Mouse (Mus musculus) embryonic facial prominence, embryonic 12.5 days (tissue): Measurements from ENCODE around the gene Esyt2. TPM values are rescaled to one million over a fixed set of nuclear protein-coding genes. Genes with fewer than 3 reads are reported as not detected.
A peak's percentile ranks its signal among the peaks of the same experiment; 100 is the strongest.

ENCODE experiments used
- ATAC-seq: fragments of 200-750 bp; cut with Nextera tagmentation; 2 replicates; pipeline ENCODE4 v1.8.0; 2017; ENCODE audit not compliant: insufficient number of reproducible peaks, insufficient read depth, low FRiP score, low TSS enrichment
- H3K27ac ChIP-seq: fragments of 300-500 bp; sonication (generic); 2 replicates; pipeline ENCODE4 v1.5.1; 2016; ENCODE audit warnings: mild to moderate bottlenecking
- H3K27me3 ChIP-seq: fragments of 300-500 bp; sonication (generic); 2 replicates; pipeline ENCODE4 v1.6.1; 2016; ENCODE audit warnings: mild to moderate bottlenecking, moderate library complexity
- H3K36me3 ChIP-seq: fragments of 300-500 bp; sonication (generic); 2 replicates; pipeline ENCODE4 v1.6.1; 2016; ENCODE audit warnings: mild to moderate bottlenecking
- H3K4me1 ChIP-seq: fragments of 300-500 bp; sonication (generic); 2 replicates; pipeline ENCODE4 v1.6.1; 2016
- H3K4me2 ChIP-seq: fragments of 300-500 bp; sonication (generic); replicated peaks from 2 replicates; pipeline ENCODE4 v1.6.1; 2016; ENCODE audit warnings: mild to moderate bottlenecking, moderate library complexity
- H3K4me3 ChIP-seq: fragments of 300-500 bp; sonication (generic); 2 replicates; pipeline ENCODE4 v1.5.1; 2016; ENCODE audit warnings: mild to moderate bottlenecking
- H3K9ac ChIP-seq: fragments of 300-500 bp; sonication (generic); 2 replicates; pipeline ENCODE4 v1.6.1; 2016; ENCODE audit warnings: mild to moderate bottlenecking, moderate library complexity
- H3K9me3 ChIP-seq: fragments of 300-500 bp; sonication (generic); 2 replicates; pipeline ENCODE4 v1.6.1; 2016; ENCODE audit warnings: mild to moderate bottlenecking, moderate library complexity
- WGBS: fragments of 180-500 bp; shearing (Covaris S2); methylation state at CpG from one replicate; pipeline ENCODE4 v1.1.7; 2016; 5-methylcytosine and 5-hydroxymethylcytosine counted together
- polyA plus RNA-seq: library from polyadenylated mRNA; unstranded; fragments of >200 nt; fragmentation: Nextera tagmentation; extraction: Ambion mirVana; gene quantifications from 2 replicates; pipeline ENCODE4 v1.2.1, GENCODE M21; 2016

The Esyt2 gene
- polyA plus RNA-seq, 1 experiment from 2014 or later = 22.3 TPM

DNA sequence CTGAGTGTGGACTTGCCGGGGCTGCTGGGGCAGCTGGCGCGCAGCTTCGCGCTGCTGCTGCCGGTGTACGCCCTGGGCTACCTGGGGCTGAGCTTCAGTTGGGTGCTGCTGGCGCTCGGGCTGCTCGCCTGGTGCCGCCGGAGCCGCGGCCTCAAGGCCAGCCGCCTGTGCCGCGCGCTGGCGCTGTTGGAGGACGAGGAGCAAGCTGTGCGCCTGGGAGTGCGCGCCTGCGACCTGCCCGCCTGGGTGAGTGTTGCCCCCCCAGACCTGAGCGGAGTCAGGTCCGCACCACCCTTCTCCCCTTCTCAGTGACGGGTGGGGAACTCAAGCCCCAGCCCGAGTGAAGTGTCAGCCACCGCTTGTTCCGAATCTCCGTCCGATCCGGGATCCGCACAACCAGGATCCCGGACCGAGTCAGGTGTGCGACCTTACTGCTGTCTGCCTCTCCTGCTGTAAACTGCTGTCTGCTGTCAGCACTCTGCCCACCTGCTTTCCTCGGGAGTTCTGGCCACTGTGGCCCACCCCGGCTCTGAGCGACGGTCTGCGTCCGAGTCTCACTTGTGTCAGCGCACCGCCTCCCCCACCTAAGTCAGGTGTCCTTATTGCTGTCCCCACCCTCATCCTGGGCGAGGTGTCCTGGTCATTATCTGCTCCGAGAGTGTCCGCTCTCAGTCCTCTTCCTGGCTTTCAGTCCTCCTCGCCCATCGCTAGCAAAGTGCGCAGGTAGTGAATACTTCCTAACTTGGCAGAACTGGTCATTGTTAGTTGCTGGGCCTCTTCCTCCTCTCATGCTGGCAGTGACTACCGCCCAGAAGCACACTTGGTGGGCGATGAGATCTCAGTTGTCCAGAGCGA is 658 bp downstream of the Esyt2 start:
- no peak for ATAC-seq

GRCm38 (mm10) chr12:116282856-116283255 is 1.9 kb downstream of the Esyt2 start:
- no peak overlapping the region for H3K4me2 ChIP-seq
- 93% methylated on average over 2 of the region's 2 CpGs for WGBS
- H3K9me3 ChIP-seq = no peaks in the 10 kb centered on the region
- no peak overlapping the region for H3K4me3 ChIP-seq
- no peak for ATAC-seq
- H3K36me3 ChIP-seq = no peaks in the 10 kb centered on the region
- no peaks in the 10 kb centered on the region; the same call in 1 of the 2 replicates for H3K4me1 ChIP-seq
- H3K27ac ChIP-seq = no peak overlapping the region
- no peaks in the 10 kb centered on the region for H3K27me3 ChIP-seq
- H3K9ac ChIP-seq = no peak overlapping the region

More for the DNA sequence above, 658 bp downstream of the Esyt2 start:
- Histone ChIP-seq H3K36me3 (no peaks in the 10 kb centered on the region), H3K27me3 (no peaks in the 10 kb centered on the region), H3K4me2 (peak overlapping the region; percentile 98), H3K27ac (peak overlapping the region; percentile 93), H3K4me1 (no peaks in the 10 kb centered on the region; the same call in 1 of the 2 replicates), H3K4me3 (peak overlapping the region; percentile 91), H3K9ac (peak overlapping the region; percentile 95), H3K9me3 (no peaks in the 10 kb centered on the region)
- under 1% methylated on average over 55 of the region's 55 CpGs for WGBS

GRCm38 (mm10) chr12:116283511-116283910 is 2.5 kb downstream of the Esyt2 start:
- Histone ChIP-seq H3K9me3 (no peaks in the 10 kb centered on the region), H3K4me3 (no peak overlapping the region), H3K36me3 (no peaks in the 10 kb centered on the region), H3K4me2 (no peak overlapping the region), H3K27ac (no peak overlapping the region), H3K27me3 (no peaks in the 10 kb centered on the region), H3K4me1 (no peaks in the 10 kb centered on the region; the same call in 1 of the 2 replicates), H3K9ac (no peak overlapping the region)
- WGBS = 85% methylated on average over 2 of the region's 2 CpGs
- ATAC-seq = no peak

GRCm38 (mm10) chr12:116293185-116293584 is 12.2 kb downstream of the Esyt2 start:
- no peak overlapping the region for H3K9ac ChIP-seq
- no peak overlapping the region for H3K4me3 ChIP-seq
- H3K9me3 ChIP-seq = no peaks in the 10 kb centered on the region
- H3K4me1 ChIP-seq = no peaks in the 10 kb centered on the region
- no peaks in the 10 kb centered on the region for H3K36me3 ChIP-seq
- H3K27me3 ChIP-seq = no peaks in the 10 kb centered on the region
- ATAC-seq = no peak
- no peak overlapping the region for H3K4me2 ChIP-seq
- H3K27ac ChIP-seq = no peak overlapping the region
- 78% methylated on average over 2 of the region's 2 CpGs for WGBS

GRCm38 (mm10) chr12:116293599-116294292 is 12.8 kb downstream of the Esyt2 start:
- Histone ChIP-seq H3K27me3 (no peaks in the 10 kb centered on the region), H3K4me1 (no peaks in the 10 kb centered on the region), H3K9ac (no peak overlapping the region), H3K4me2 (no peak overlapping the region), H3K4me3 (no peak overlapping the region), H3K27ac (no peak overlapping the region), H3K36me3 (no peaks in the 10 kb centered on the region), H3K9me3 (no peaks in the 10 kb centered on the region)
- WGBS = 82% methylated on average over 4 of the region's 4 CpGs
- no peak for ATAC-seq

- no peaks in the 10 kb centered on the region for H3K9me3 ChIP-seq
- WGBS = 92% methylated on average over 2 of the region's 2 CpGs
- no peak overlapping the region for H3K27ac ChIP-seq
- no peak overlapping the region for H3K9ac ChIP-seq
- H3K4me2 ChIP-seq = no peak overlapping the region
- no peaks in the 10 kb centered on the region for H3K36me3 ChIP-seq
- no peaks in the 10 kb centered on the region for H3K27me3 ChIP-seq
- no peaks in the 10 kb centered on the region for H3K4me1 ChIP-seq
- no peak for ATAC-seq
- H3K4me3 ChIP-seq = no peak overlapping the region
Measured at GRCm38 (mm10) chr12:116299906-116300305, 18.9 kb downstream of the Esyt2 start.

- Histone ChIP-seq H3K9me3 (no peaks in the 10 kb centered on the region), H3K4me2 (no peak overlapping the region), H3K9ac (no peak overlapping the region), H3K4me1 (no peaks in the 10 kb centered on the region), H3K27ac (no peak overlapping the region), H3K36me3 (no peaks in the 10 kb centered on the region), H3K27me3 (no peaks in the 10 kb centered on the region), H3K4me3 (no peak overlapping the region)
- ATAC-seq = no peak
Measured at GRCm38 (mm10) chr12:116302181-116302580, 21.2 kb downstream of the Esyt2 start.

DNA sequence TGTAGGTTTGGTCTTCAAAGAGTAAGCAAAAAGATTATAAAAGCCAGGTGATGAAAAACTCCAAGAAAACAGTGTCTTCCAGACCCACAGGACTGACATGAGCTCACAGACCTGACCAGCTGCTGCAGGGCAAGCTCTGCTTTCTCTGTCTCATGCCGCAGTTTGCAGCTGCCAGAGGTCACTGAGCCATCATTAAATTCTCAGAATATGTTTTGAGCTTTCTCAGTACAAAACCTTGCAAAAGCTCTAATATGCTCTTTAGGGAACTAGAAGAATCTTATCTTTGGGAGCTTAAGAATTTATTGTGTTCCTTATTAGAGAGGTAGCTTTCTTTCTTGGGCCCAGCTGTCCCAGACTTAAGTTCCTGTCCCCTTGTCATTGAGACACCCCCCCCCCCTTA is 25.0 kb downstream of the Esyt2 start:
- H3K27me3 ChIP-seq = no peaks in the 10 kb centered on the region
- no peak for ATAC-seq
- no peaks in the 10 kb centered on the region for H3K36me3 ChIP-seq
- no peak overlapping the region for H3K4me2 ChIP-seq
- no peaks in the 10 kb centered on the region for H3K4me1 ChIP-seq
- WGBS = 44% methylated on average over 1 of the region's 1 CpGs
- H3K9ac ChIP-seq = no peak overlapping the region
- H3K4me3 ChIP-seq = no peak overlapping the region
- no peak overlapping the region for H3K27ac ChIP-seq
- H3K9me3 ChIP-seq = no peaks in the 10 kb centered on the region

DNA sequence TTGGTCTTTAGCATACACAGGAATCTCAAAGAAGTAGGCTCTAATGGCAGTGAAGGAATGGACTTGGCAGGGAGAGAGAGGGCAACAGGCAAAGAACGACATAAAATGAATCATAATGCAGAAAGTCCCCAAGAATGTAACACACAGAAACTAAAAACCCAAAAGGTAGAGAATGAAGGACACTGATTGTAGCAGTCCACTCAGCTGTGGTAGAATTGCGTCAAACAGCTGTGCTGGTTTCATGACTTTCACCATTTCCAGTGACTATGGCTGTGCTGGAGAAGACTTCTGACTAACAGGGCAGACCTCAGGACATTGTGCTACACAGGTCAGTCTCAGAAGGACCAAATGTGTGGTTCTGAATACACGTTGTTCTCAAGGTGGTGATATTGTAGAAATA is 26.9 kb downstream of the Esyt2 start:
- WGBS = 89% methylated on average over 3 of the region's 3 CpGs
- no peak for ATAC-seq

GRCm38 (mm10) chr12:116308612-116309011 is 27.6 kb downstream of the Esyt2 start:
- Histone ChIP-seq H3K4me2 (no peak overlapping the region), H3K4me1 (no peaks in the 10 kb centered on the region), H3K9me3 (no peaks in the 10 kb centered on the region), H3K27ac (no peak overlapping the region), H3K9ac (no peak overlapping the region), H3K4me3 (no peak overlapping the region), H3K27me3 (no peaks in the 10 kb centered on the region), H3K36me3 (no peaks in the 10 kb centered on the region)
- no peak for ATAC-seq
- WGBS = 73% methylated on average over 2 of the region's 2 CpGs

More for the DNA sequence above, 26.9 kb downstream of the Esyt2 start:
- Histone ChIP-seq H3K4me1 (no peaks in the 10 kb centered on the region), H3K9ac (no peak overlapping the region), H3K4me3 (no peak overlapping the region), H3K27ac (no peak overlapping the region), H3K9me3 (no peaks in the 10 kb centered on the region), H3K36me3 (no peaks in the 10 kb centered on the region), H3K4me2 (no peak overlapping the region), H3K27me3 (no peaks in the 10 kb centered on the region)

DNA sequence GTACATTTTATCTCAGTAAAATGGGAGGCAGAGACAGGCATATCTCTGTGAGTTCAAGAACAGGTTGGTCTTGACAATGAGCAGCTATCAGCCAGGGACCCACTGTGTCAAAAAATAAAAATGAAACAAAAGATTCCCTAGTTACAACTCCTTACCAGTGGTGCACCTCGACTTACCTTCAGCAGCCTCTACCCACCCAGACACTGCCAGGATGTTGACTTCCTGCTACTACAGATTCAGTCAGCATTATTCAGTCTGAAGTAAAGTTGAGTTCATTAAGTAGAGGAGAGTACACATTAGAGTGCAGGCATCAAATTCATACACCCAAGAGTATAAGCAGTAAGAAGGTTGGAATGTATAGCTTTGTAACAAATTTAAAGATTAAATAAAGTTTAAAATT is 32.8 kb downstream of the Esyt2 start:
- H3K4me3 ChIP-seq = no peak overlapping the region
- H3K27me3 ChIP-seq = no peaks in the 10 kb centered on the region
- H3K27ac ChIP-seq = no peak overlapping the region
- H3K9me3 ChIP-seq = no peaks in the 10 kb centered on the region
- no peaks in the 10 kb centered on the region for H3K4me1 ChIP-seq
- no peak overlapping the region for H3K9ac ChIP-seq
- H3K36me3 ChIP-seq = no peaks in the 10 kb centered on the region
- H3K4me2 ChIP-seq = no peak overlapping the region
- WGBS = 86% methylated on average over 1 of the region's 1 CpGs
- ATAC-seq = no peak

DNA sequence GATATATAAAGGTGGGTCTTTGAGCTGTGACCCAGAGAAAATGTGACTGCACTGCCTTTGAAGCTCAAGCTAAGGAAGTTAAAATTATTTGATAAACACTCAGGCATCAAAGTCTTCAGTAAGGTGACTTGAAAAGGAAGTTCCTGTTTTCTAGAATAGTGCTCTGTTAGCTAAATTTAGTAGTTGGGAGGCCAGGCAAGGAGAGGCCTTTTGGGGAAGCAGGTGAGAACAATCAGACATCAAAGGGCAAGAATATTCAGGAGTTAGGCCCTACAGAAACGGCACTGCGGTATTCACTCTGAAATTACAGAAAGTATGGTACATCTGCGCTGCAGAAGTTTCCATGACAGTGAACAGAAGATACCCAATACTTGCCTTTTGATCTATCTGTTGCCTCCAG is 34.5 kb downstream of the Esyt2 start:
- no peaks in the 10 kb centered on the region for H3K4me1 ChIP-seq
- no peak overlapping the region for H3K4me2 ChIP-seq
- H3K9ac ChIP-seq = no peak overlapping the region
- H3K4me3 ChIP-seq = no peak overlapping the region
- no peaks in the 10 kb centered on the region for H3K27me3 ChIP-seq
- WGBS = 76% methylated on average over 3 of the region's 3 CpGs
- no peaks in the 10 kb centered on the region for H3K9me3 ChIP-seq
- no peak for ATAC-seq
- H3K36me3 ChIP-seq = no peaks in the 10 kb centered on the region
- no peak overlapping the region for H3K27ac ChIP-seq
